Mouse (Mus musculus) lung, adult 18-20 months (tissue): ENCODE results near the gene Plg.

Experiments
- DNase-seq, 2 experiments: peaks; one replicate each; pipeline ENCODE4 v3.0.0; 2022; ENCODE audit warnings: mixed read lengths in 2 of 2

Plg gene

GRCm38 (mm10) chr17:12461168-12461567 is 82.8 kb downstream of the Plg start:
- no peak for DNase-seq

GRCm38 (mm10) chr17:12466501-12467000 is 88.1 kb downstream of the Plg start:
- no peak for DNase-seq

- peak in 1 of 2 experiments; percentile 30 for DNase-seq
These were observed 89.2 kb downstream of the Plg start for GRCm38 (mm10) chr17:12467642-12468041.

- no peak for DNase-seq
These were observed 90.3 kb downstream of the Plg start for GRCm38 (mm10) chr17:12468745-12469144.
